Mouse (Mus musculus) mature B cell (primary cell): ENCODE results near the gene Psma1.

Experiments
- in situ Hi-C: fragments of 300-500 bp; cut with MboI; formaldehyde crosslinking; loops from 2 replicates; pipeline ENCODE4 v1.14.3; 2019

Psma1 gene

GRCm38 (mm10) chr7:114276005-114276752 is at the start of gene Psma1:
Gene Psma1 (minus strand): TSS chr7:114276118.
- in situ Hi-C loops = no loop called here

GRCm38 (mm10) chr7:114323527-114323926 is 47.6 kb upstream of the Psma1 start:
- in situ Hi-C loops = no loop called here

GRCm38 (mm10) chr7:114322531-114323441 is 46.9 kb upstream of the Psma1 start:
- in situ Hi-C loops = no loop called here

- in situ Hi-C loops = no loop called here
These were observed 45.9 kb upstream of the Psma1 start for GRCm38 (mm10) chr7:114321694-114322372.

GRCm38 (mm10) chr7:114317896-114318295 is 42.0 kb upstream of the Psma1 start:
- in situ Hi-C loops = loop anchor here (5.0 kb wide), 1 partner anchor 36 kb away; no protein-coding TSS in a partner anchor

GRCm38 (mm10) chr7:114317389-114317792 is 41.5 kb upstream of the Psma1 start:
- in situ Hi-C loops = loop anchor here (5.0 kb wide), 1 partner anchor 35 kb away; no protein-coding TSS in a partner anchor

- in situ Hi-C loops = loop anchor here (5.0 kb wide), 1 partner anchor 34 kb away; no protein-coding TSS in a partner anchor
These were observed 40.5 kb upstream of the Psma1 start for GRCm38 (mm10) chr7:114316361-114316871.

- in situ Hi-C loops = no loop called here
These were observed 35.3 kb upstream of the Psma1 start for GRCm38 (mm10) chr7:114311209-114311608.

GRCm38 (mm10) chr7:114309020-114309419 is 33.1 kb upstream of the Psma1 start:
- in situ Hi-C loops = no loop called here

GRCm38 (mm10) chr7:114301293-114301782 is 25.4 kb upstream of the Psma1 start:
- in situ Hi-C loops = no loop called here

- in situ Hi-C loops = no loop called here
These were observed 24.9 kb upstream of the Psma1 start for GRCm38 (mm10) chr7:114300782-114301181.

GRCm38 (mm10) chr7:114299247-114299646 is 23.3 kb upstream of the Psma1 start:
- in situ Hi-C loops = no loop called here

- in situ Hi-C loops = no loop called here
These were observed 18.8 kb upstream of the Psma1 start for GRCm38 (mm10) chr7:114294698-114295097.

- in situ Hi-C loops = no loop called here
These were observed 18.0 kb upstream of the Psma1 start for GRCm38 (mm10) chr7:114293903-114294302.

- in situ Hi-C loops = no loop called here
These were observed 16.6 kb upstream of the Psma1 start for GRCm38 (mm10) chr7:114292501-114292971.

GRCm38 (mm10) chr7:114291461-114292335 is 15.8 kb upstream of the Psma1 start:
- in situ Hi-C loops = no loop called here

- in situ Hi-C loops = no loop called here
These were observed 14.2 kb upstream of the Psma1 start for GRCm38 (mm10) chr7:114290078-114290506.

GRCm38 (mm10) chr7:114284296-114284910 is 8.5 kb upstream of the Psma1 start:
- in situ Hi-C loops = loop anchor here (5.0 to 10.0 kb wide), 3 partner anchors 33 to 208 kb away; no protein-coding TSS in a partner anchor

- in situ Hi-C loops = loop anchor here (5.0 to 10.0 kb wide), 3 partner anchors 34 to 209 kb away; no protein-coding TSS in a partner anchor
These were observed 7.1 kb upstream of the Psma1 start for GRCm38 (mm10) chr7:114283006-114283405.

- in situ Hi-C loops = loop anchor here (5.0 to 10.0 kb wide), 3 partner anchors 36 to 211 kb away; no protein-coding TSS in a partner anchor
These were observed 5.8 kb upstream of the Psma1 start for GRCm38 (mm10) chr7:114281671-114282070.
